Mouse (Mus musculus) ES-E14 (cell line): Measurements from ENCODE around the gene Uap1.

ENCODE experiments used
- CHD2 ChIP-seq: IDR thresholded peaks from 2 replicates; pipeline ENCODE4 v1.6.1; 2014; ENCODE audit warnings: mild to moderate bottlenecking, low read depth, low read length, inconsistent platforms
- HCFC1 ChIP-seq: IDR thresholded peaks from 2 replicates; pipeline ENCODE4 v1.6.1; 2012; ENCODE audit warnings: low read length, inconsistent platforms, borderline replicate concordance; ENCODE audit not compliant: insufficient read depth
- MAFK ChIP-seq: IDR thresholded peaks from 2 replicates; pipeline ENCODE4 v1.6.1; 2014; ENCODE audit warnings: mild to moderate bottlenecking, low read depth, low read length, inconsistent platforms; ENCODE audit not compliant: insufficient read depth
- ZC3H11A ChIP-seq: IDR thresholded peaks from 2 replicates; pipeline ENCODE4 v1.6.1; 2012; ENCODE audit warnings: low read depth, mild to moderate bottlenecking, inconsistent platforms, low read length, borderline replicate concordance
- ZNF384 ChIP-seq: IDR thresholded peaks from 2 replicates; pipeline ENCODE4 v1.6.1; 2012; ENCODE audit warnings: low read depth, low read length, inconsistent platforms

DNA sequence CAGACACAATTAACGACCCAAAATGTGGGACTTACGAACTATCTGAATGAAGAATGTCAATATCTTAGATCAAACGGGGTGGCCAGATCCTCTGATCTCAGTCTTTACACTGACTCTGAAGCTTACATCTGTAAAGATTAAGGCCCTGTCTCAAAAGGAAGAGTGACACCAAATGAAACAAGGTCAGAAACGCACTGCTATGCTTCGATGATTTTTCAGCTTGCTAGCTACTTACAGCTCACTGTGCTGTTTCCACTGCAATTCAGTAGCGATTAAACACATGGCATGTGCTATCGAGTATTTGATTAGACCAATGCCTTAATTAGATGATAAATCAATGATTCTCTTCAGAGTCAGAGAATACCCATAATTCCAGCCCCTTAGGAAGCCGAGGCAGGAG is 20.8 kb downstream of the Uap1 start:
- TF ChIP-seq ZNF384, result no peak
- no peak for TF ChIP-seq CHD2
- TF ChIP-seq HCFC1, result no peak
- TF ChIP-seq ZC3H11A, result no peak
- TF ChIP-seq MAFK, result no peak
